ENCODE assay signal across 9 mouse cellular contexts in the genomic region with DNA sequence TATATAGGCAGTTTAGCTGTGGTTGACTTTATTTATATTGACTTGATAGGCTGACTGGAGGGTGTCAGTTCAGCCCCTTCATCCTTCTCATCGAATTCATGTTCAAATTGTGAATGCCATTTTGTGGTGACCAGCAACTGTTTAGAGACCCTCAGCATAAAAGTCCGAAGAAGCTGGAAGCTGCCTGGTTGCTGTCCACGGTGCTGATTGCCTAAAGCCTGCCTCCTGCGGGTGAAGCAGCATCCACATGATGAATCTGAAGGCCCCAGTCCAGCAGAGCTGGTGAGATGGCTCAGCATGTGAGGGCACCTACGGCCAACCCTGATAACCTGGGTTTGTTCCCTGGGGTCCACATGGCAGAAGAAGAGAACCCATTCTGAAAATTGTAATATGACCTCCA. TPM values are rescaled to one million over a fixed set of nuclear protein-coding genes. Genes with fewer than 3 reads are reported as not detected.
DNase-seq lines count a peak whose midpoint lies in the region; ATAC-seq lines count a peak whose summit lies in the region.
"Had no signal": no experiment of that assay in that cellular context is flagged by ENCODE, and none has a peak within 500 bp of the region (broad histone marks: within the 10 kb centered on the region; RNA-seq: fewer than 3 reads in every experiment).

No protein-coding gene starts in this region.

- no peak overlapping the region for H3K9ac ChIP-seq in forebrain, embryonic 14.5 days (ENCODE audit: low read length)
- H3K9ac ChIP-seq in forebrain, embryonic 15.5 days (replicated peaks) = no peak overlapping the region
- no peak overlapping the region for H3K9ac ChIP-seq in neural tube, embryonic 15.5 days (replicated peaks)
- H3K9ac ChIP-seq in embryonic facial prominence, embryonic 14.5 days (ENCODE audit: low read depth, low read length) = no peak overlapping the region
- H3K9ac ChIP-seq: midbrain, embryonic 12.5 days had no signal

- no peak overlapping the region for H3K27ac ChIP-seq in forebrain, embryonic 14.5 days (ENCODE audit: low read depth, low read length)
- no peak overlapping the region for H3K27ac ChIP-seq in forebrain, embryonic 15.5 days (replicated peaks)
- no peak overlapping the region for H3K27ac ChIP-seq in neural tube, embryonic 15.5 days (replicated peaks)
- no peak overlapping the region for H3K27ac ChIP-seq in embryonic facial prominence, embryonic 14.5 days (replicated peaks; ENCODE audit: low read depth, low read length)
- H3K27ac ChIP-seq: midbrain, embryonic 12.5 days had no signal

- no peak for ATAC-seq in forebrain, embryonic 14.5 days
- ATAC-seq in forebrain, embryonic 15.5 days (replicated peaks) = no peak
- ATAC-seq in neural tube, embryonic 15.5 days (ENCODE audit: low FRiP score) = no peak
- ATAC-seq in embryonic facial prominence, embryonic 14.5 days (ENCODE audit: low read depth) = no peak
- peak; percentile 60 for ATAC-seq in megakaryocyte progenitor cell, adult 5-6 weeks (replicated peaks; ENCODE audit: poor library complexity)

- no peaks in the 10 kb centered on the region for H3K36me3 ChIP-seq in forebrain, embryonic 14.5 days (ENCODE audit: control insufficient read depth, insufficient read depth, low read length)
- H3K36me3 ChIP-seq in forebrain, embryonic 15.5 days = no peaks in the 10 kb centered on the region
- no peaks in the 10 kb centered on the region for H3K36me3 ChIP-seq in neural tube, embryonic 15.5 days
- H3K36me3 ChIP-seq in embryonic facial prominence, embryonic 14.5 days (ENCODE audit: control insufficient read depth, insufficient read depth, low read length) = no peaks in the 10 kb centered on the region
- H3K36me3 ChIP-seq: midbrain, embryonic 12.5 days had no signal

- peak; percentile 5 for DNase-seq in forebrain, embryonic 14.5 days (ENCODE audit: low spot score)
- peak; percentile 54 for DNase-seq in neural tube, embryonic 10.5 days (ENCODE audit: extremely low spot score, low spot score)
- peak; percentile 82 for DNase-seq in embryonic facial prominence, embryonic 14.5 days (ENCODE audit: low spot score)
- DNase-seq in right cerebral cortex, postnatal 10 days (ENCODE audit: low spot score in 2 of 2) = no peak
- DNase-seq in spleen, postnatal 14 days (ENCODE audit: low spot score in 2 of 2) = no peak

- H3K4me1 ChIP-seq in forebrain, embryonic 14.5 days (ENCODE audit: control insufficient read depth, insufficient read depth, low read length) = peaks cover 3% of the 10 kb centered on the region; the same call in 1 of the 2 replicates
- peaks cover 10% of the 10 kb centered on the region for H3K4me1 ChIP-seq in forebrain, embryonic 15.5 days
- H3K4me1 ChIP-seq in neural tube, embryonic 15.5 days = peaks cover 10% of the 10 kb centered on the region
- H3K4me1 ChIP-seq in embryonic facial prominence, embryonic 14.5 days (ENCODE audit: control insufficient read depth, insufficient read depth, low read length) = no peaks in the 10 kb centered on the region

- no peak overlapping the region for H3K4me3 ChIP-seq in forebrain, embryonic 14.5 days (ENCODE audit: low read depth, low read length)
- no peak overlapping the region for H3K4me3 ChIP-seq in forebrain, embryonic 15.5 days
- H3K4me3 ChIP-seq in neural tube, embryonic 15.5 days (replicated peaks) = no peak overlapping the region
- H3K4me3 ChIP-seq in embryonic facial prominence, embryonic 14.5 days (ENCODE audit: low read depth, low read length) = no peak overlapping the region
- H3K4me3 ChIP-seq: midbrain, embryonic 12.5 days had no signal

- no peaks in the 10 kb centered on the region for H3K9me3 ChIP-seq in forebrain, embryonic 14.5 days (replicated peaks; ENCODE audit: control insufficient read depth, low read length)
- H3K9me3 ChIP-seq in forebrain, embryonic 15.5 days = no peaks in the 10 kb centered on the region
- no peaks in the 10 kb centered on the region for H3K9me3 ChIP-seq in neural tube, embryonic 15.5 days (replicated peaks)
- no peaks in the 10 kb centered on the region for H3K9me3 ChIP-seq in embryonic facial prominence, embryonic 14.5 days (ENCODE audit: control insufficient read depth, low read length)
- H3K9me3 ChIP-seq: midbrain, embryonic 12.5 days had no signal

- WGBS in forebrain, embryonic 14.5 days = 21% methylated on average over 5 of the region's 5 CpGs
- WGBS in forebrain, embryonic 15.5 days = 28% methylated on average over 5 of the region's 5 CpGs
- WGBS in neural tube, embryonic 15.5 days = 26% methylated on average over 5 of the region's 5 CpGs
- 12% methylated on average over 5 of the region's 5 CpGs for WGBS in embryonic facial prominence, embryonic 14.5 days

- H3K27me3 ChIP-seq in forebrain, embryonic 14.5 days (replicated peaks; ENCODE audit: control insufficient read depth, insufficient read depth, low read length) = peaks cover 11% of the 10 kb centered on the region
- H3K27me3 ChIP-seq in forebrain, embryonic 15.5 days = peaks cover 16% of the 10 kb centered on the region
- peaks cover 23% of the 10 kb centered on the region for H3K27me3 ChIP-seq in neural tube, embryonic 15.5 days (replicated peaks)
- peaks cover 19% of the 10 kb centered on the region for H3K27me3 ChIP-seq in embryonic facial prominence, embryonic 14.5 days (replicated peaks; ENCODE audit: control insufficient read depth, insufficient read depth, low read length)

- no peak overlapping the region for H3K4me2 ChIP-seq in forebrain, embryonic 14.5 days (ENCODE audit: low read length)
- H3K4me2 ChIP-seq in forebrain, embryonic 15.5 days (replicated peaks) = no peak overlapping the region
- no peak overlapping the region for H3K4me2 ChIP-seq in neural tube, embryonic 15.5 days
- H3K4me2 ChIP-seq in embryonic facial prominence, embryonic 14.5 days (ENCODE audit: low read depth, low read length) = no peak overlapping the region
- H3K4me2 ChIP-seq: midbrain, embryonic 12.5 days had no signal

RNA-seq across cellular contexts. Expression of a gene that starts 4.1 kb away (rescaled TPM):
- not detected in 2 replicates for polyA plus RNA-seq in forebrain, embryonic 14.5 days (2014; fragmentation: Nextera tagmentation; extraction: Ambion mirVana)
- polyA plus RNA-seq in forebrain, embryonic 15.5 days (2015; fragmentation: Nextera tagmentation; extraction: Ambion mirVana) = not detected in 2 replicates
- 0.28 TPM in 1 of 2 replicates, not detected in the other for polyA plus RNA-seq in neural tube, embryonic 15.5 days (2015; fragmentation: Nextera tagmentation; extraction: Ambion mirVana)
- polyA plus RNA-seq in embryonic facial prominence, embryonic 14.5 days (2014; fragmentation: Nextera tagmentation; extraction: Ambion mirVana) = 0.40 and 0.46 TPM in 2 replicates
- not detected in 2 replicates for total RNA-seq in megakaryocyte progenitor cell, adult 5-6 weeks (2015)
- not detected in 2 replicates for total RNA-seq in megakaryocyte progenitor cell, adult 5-6 weeks (2017)
- polyA plus RNA-seq: midbrain, embryonic 12.5 days had no signal

RNA-seq across cellular contexts. Expression of a gene that starts 23.2 kb away (rescaled TPM):
- polyA plus RNA-seq in forebrain, embryonic 14.5 days (2014; fragmentation: Nextera tagmentation; extraction: Ambion mirVana) = 3.6 and 4.6 TPM in 2 replicates
- 3.5 and 3.6 TPM in 2 replicates for polyA plus RNA-seq in forebrain, embryonic 15.5 days (2015; fragmentation: Nextera tagmentation; extraction: Ambion mirVana)
- 2.7 and 2.9 TPM in 2 replicates for polyA plus RNA-seq in neural tube, embryonic 15.5 days (2015; fragmentation: Nextera tagmentation; extraction: Ambion mirVana)
- polyA plus RNA-seq in embryonic facial prominence, embryonic 14.5 days (2014; fragmentation: Nextera tagmentation; extraction: Ambion mirVana) = 3.9 and 4.1 TPM in 2 replicates
- 10.9 and 11.4 TPM in 2 replicates for total RNA-seq in megakaryocyte progenitor cell, adult 5-6 weeks (2015)
- total RNA-seq in megakaryocyte progenitor cell, adult 5-6 weeks (2017) = 7.7 and 7.9 TPM in 2 replicates

Comparison
In these comparisons a context has a peak if more than half of its experiments do, and no peak if none do; other contexts are left out.
1. DNase-seq: peak in forebrain, embryonic 14.5 days (single experiment), neural tube, embryonic 10.5 days (single experiment) and embryonic facial prominence, embryonic 14.5 days (single experiment); none in right cerebral cortex, postnatal 10 days (0 of 2) and spleen, postnatal 14 days (0 of 2).